Mouse (Mus musculus): ENCODE results near the gene Ilf3. TPM values are rescaled to one million over a fixed set of nuclear protein-coding genes. Genes with fewer than 3 reads are reported as not detected.

Ilf3 gene
- polyA plus RNA-seq, 1 experiment from 2014 or later: 268 TPM

- Histone ChIP-seq H3K4me3 (no peak overlapping the region), H3K27me3 (no peaks in the 10 kb centered on the region), H3K36me3 (peaks cover 18% of the 10 kb centered on the region), H3K4me1 (peaks cover 16% of the 10 kb centered on the region), H3K4me2 (replicated peaks) (no peak overlapping the region), H3K9ac (no peak overlapping the region), H3K9me3 (no peaks in the 10 kb centered on the region), H3K27ac (no peak overlapping the region)
- WGBS: 60% methylated on average over 4 of the region's 5 CpGs
- no peak for ATAC-seq (ENCODE audit: low FRiP score, low read depth)
Observed at GRCm38 (mm10) chr9:21329041-21329440, 38.6 kb upstream of the Ilf3 start.

- Histone ChIP-seq H3K9me3 (no peaks in the 10 kb centered on the region), H3K27me3 (no peaks in the 10 kb centered on the region), H3K27ac (no peak overlapping the region), H3K4me3 (no peak overlapping the region), H3K9ac (no peak overlapping the region), H3K4me1 (peaks cover 16% of the 10 kb centered on the region), H3K4me2 (replicated peaks) (no peak overlapping the region), H3K36me3 (peaks cover 12% of the 10 kb centered on the region)
- 93% methylated on average over 10 of the region's 10 CpGs for WGBS
- no peak for ATAC-seq (ENCODE audit: low FRiP score, low read depth)
Observed at GRCm38 (mm10) chr9:21329699-21330289, 37.9 kb upstream of the Ilf3 start.

GRCm38 (mm10) chr9:21331365-21332140, 36.1 kb upstream of the Ilf3 start:
- Histone ChIP-seq H3K27me3 (no peaks in the 10 kb centered on the region), H3K27ac (no peak overlapping the region), H3K9ac (no peak overlapping the region), H3K36me3 (peaks cover 7% of the 10 kb centered on the region), H3K4me2 (replicated peaks) (no peak overlapping the region), H3K9me3 (no peaks in the 10 kb centered on the region), H3K4me3 (no peak overlapping the region), H3K4me1 (peaks cover 16% of the 10 kb centered on the region)
- WGBS: 87% methylated on average over 12 of the region's 12 CpGs
- no peak for ATAC-seq (ENCODE audit: low FRiP score, low read depth)

DNA sequence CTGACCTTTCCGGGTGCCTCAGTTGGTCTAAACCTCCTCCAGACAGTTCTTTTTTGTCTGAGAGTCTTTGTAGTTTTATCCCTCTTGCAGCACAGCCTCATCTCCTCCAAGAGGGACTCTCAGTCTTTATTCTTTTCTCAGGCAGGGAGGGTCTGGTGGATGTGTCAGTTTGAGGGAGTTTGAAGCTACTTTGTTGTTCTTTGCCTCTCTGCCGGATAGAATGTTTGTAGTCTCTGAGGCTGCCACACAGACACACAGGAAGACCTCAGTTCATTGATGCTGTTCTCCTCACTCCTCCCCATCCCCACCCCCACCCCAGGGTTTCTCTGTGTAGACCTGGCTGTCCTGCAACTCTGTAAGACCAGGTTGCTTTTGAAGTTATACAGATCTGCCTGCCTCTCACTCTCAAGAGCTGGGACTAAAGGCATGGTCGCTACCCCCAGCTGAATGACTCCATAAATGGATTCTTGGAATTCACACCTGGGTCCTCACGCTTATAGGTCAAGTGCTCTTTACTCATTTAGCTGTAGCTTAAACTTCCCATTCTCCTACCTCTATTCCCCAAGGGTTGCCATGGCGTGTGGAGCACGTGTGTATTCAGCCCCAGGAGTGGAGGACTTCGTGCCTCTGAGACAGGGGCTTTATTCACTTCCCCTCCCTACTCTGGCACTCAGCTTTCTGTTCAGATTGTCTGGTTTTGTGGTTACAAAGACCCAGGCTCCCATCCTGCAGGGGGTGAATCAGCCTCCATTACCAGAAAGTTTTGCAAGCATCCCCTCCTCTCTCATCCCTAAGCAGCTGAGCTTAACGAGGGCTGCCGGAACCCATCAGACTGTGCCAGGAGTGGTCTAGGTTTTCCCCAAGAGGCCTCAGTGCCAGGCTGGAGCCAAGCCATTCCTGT, 35.3 kb upstream of the Ilf3 start:
- H3K27ac ChIP-seq: peak overlapping the region; percentile 59; the same call in 1 of the 2 replicates
- peak overlapping the region; percentile 9; the same call in 1 of the 2 replicates for H3K4me2 ChIP-seq (replicated peaks)
- no peak overlapping the region for H3K4me3 ChIP-seq
- peaks cover 5% of the 10 kb centered on the region for H3K36me3 ChIP-seq
- no peaks in the 10 kb centered on the region for H3K27me3 ChIP-seq
- 29% methylated on average over 9 of the region's 9 CpGs for WGBS
- H3K9ac ChIP-seq: peak overlapping the region; percentile 25; the same call in 1 of the 2 replicates
- H3K4me1 ChIP-seq: peaks cover 18% of the 10 kb centered on the region
- H3K9me3 ChIP-seq: no peaks in the 10 kb centered on the region
- ATAC-seq (ENCODE audit: low FRiP score, low read depth): no peak

- no peak for ATAC-seq (ENCODE audit: low FRiP score, low read depth)
- Histone ChIP-seq H3K9me3 (no peaks in the 10 kb centered on the region), H3K27me3 (no peaks in the 10 kb centered on the region), H3K4me1 (peaks cover 22% of the 10 kb centered on the region), H3K36me3 (peaks cover 5% of the 10 kb centered on the region), H3K4me3 (no peak overlapping the region), H3K4me2 (replicated peaks) (no peak overlapping the region), H3K27ac (no peak overlapping the region), H3K9ac (no peak overlapping the region)
- 76% methylated on average over 1 of the region's 1 CpGs for WGBS
Observed at GRCm38 (mm10) chr9:21333523-21333922, 34.1 kb upstream of the Ilf3 start.

DNA sequence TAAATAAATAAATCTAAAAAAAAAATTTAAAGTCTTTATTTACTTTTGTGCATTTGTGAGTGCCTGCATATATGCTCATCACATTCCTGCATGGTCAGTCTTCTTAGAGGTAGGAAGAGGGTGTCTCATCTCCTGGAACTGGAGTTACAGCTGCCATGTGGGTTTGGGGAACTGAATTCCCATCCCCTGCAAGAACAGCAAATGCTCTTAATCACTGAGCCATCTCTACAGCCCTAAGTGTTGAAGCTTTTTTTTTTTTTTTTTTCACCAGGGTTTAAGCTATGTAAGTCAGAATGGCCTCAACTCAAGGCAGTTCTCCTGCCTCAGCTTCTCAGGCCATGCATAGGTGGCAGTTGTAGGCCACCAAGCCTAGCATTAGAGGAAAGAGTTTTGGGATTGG, 32.9 kb upstream of the Ilf3 start:
- ATAC-seq (ENCODE audit: low FRiP score, low read depth): no peak
- peaks cover 10% of the 10 kb centered on the region for H3K36me3 ChIP-seq
- H3K4me2 ChIP-seq (replicated peaks): no peak overlapping the region
- no peaks in the 10 kb centered on the region for H3K9me3 ChIP-seq
- no peak overlapping the region for H3K9ac ChIP-seq
- H3K27ac ChIP-seq: no peak overlapping the region
- H3K27me3 ChIP-seq: no peaks in the 10 kb centered on the region
- peaks cover 22% of the 10 kb centered on the region for H3K4me1 ChIP-seq
- no peak overlapping the region for H3K4me3 ChIP-seq

GRCm38 (mm10) chr9:21335391-21335790, 32.3 kb upstream of the Ilf3 start:
- no peaks in the 10 kb centered on the region for H3K9me3 ChIP-seq
- WGBS: 65% methylated on average over 4 of the region's 4 CpGs
- peaks cover 22% of the 10 kb centered on the region for H3K4me1 ChIP-seq
- H3K27me3 ChIP-seq: no peaks in the 10 kb centered on the region
- H3K4me3 ChIP-seq: no peak overlapping the region
- peaks cover 11% of the 10 kb centered on the region for H3K36me3 ChIP-seq
- ATAC-seq (ENCODE audit: low FRiP score, low read depth): no peak
- H3K9ac ChIP-seq: no peak overlapping the region
- H3K27ac ChIP-seq: no peak overlapping the region
- H3K4me2 ChIP-seq (replicated peaks): no peak overlapping the region

- H3K4me3 ChIP-seq: no peak overlapping the region
- WGBS: 79% methylated on average over 8 of the region's 8 CpGs
Observed at GRCm38 (mm10) chr9:21336491-21336890, 31.2 kb upstream of the Ilf3 start.

DNA sequence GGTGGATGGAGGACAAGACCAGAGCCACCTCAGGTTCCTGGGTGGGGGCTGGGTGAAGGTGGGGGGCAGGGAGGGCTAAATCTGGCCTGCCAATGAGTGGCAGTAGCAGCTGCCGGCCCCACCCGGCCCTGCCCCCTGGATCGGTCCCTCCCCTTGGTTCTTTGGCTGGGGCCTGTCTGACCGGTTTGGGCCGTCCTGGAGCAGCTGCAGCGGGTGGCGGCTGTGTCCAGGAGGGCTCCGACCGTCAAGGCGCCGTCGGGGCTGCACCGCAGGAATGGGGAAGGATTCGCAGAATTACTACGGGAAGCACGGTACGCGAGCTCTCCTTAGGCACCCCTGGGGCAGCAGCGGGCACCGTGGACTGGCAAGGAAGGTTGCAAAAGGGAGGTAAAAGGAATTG, 30.0 kb upstream of the Ilf3 start:
- Histone ChIP-seq H3K27me3 (no peaks in the 10 kb centered on the region), H3K4me2 (replicated peaks) (peak overlapping the region; percentile 41), H3K9me3 (no peaks in the 10 kb centered on the region), H3K4me1 (peaks cover 15% of the 10 kb centered on the region), H3K9ac (peak overlapping the region; percentile 62), H3K4me3 (peak overlapping the region; percentile 31), H3K36me3 (peaks cover 32% of the 10 kb centered on the region), H3K27ac (peak overlapping the region; percentile 11; the same call in 1 of the 2 replicates)
- peak; percentile 60; the same call in 1 of the 2 replicates for ATAC-seq (ENCODE audit: low FRiP score, low read depth)
- 13% methylated on average over 20 of the region's 20 CpGs for WGBS

More at GRCm38 (mm10) chr9:21336491-21336890, 31.2 kb upstream of the Ilf3 start:
- no peaks in the 10 kb centered on the region for H3K9me3 ChIP-seq
- H3K4me1 ChIP-seq: peaks cover 22% of the 10 kb centered on the region
- H3K27ac ChIP-seq: no peak overlapping the region
- H3K4me2 ChIP-seq (replicated peaks): no peak overlapping the region
- H3K9ac ChIP-seq: no peak overlapping the region
- no peak for ATAC-seq (ENCODE audit: low FRiP score, low read depth)
- H3K27me3 ChIP-seq: no peaks in the 10 kb centered on the region
- peaks cover 21% of the 10 kb centered on the region for H3K36me3 ChIP-seq

DNA sequence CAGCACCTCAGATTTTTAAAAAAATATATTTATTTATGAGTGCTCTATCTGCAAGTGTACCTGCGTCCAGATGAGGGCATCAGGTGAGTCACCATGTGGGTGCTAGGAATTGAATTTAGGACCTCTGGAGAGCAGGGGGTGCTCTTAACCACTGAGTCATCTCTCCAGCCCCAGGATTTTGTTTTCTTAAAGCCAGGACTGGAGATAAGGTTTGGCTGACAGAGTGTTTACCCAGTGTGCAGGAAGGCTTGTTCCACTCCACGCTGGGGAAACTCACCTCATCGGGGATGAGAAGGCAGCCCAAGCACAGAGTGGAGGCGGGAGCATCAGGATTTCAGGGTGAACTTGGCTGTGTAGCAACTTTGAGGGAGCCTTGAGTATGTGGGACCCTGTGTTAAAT, 27.3 kb upstream of the Ilf3 start:
- Histone ChIP-seq H3K4me1 (peaks cover 6% of the 10 kb centered on the region), H3K4me2 (replicated peaks) (no peak overlapping the region), H3K9ac (no peak overlapping the region), H3K27me3 (no peaks in the 10 kb centered on the region), H3K27ac (no peak overlapping the region), H3K9me3 (no peaks in the 10 kb centered on the region), H3K4me3 (no peak overlapping the region), H3K36me3 (peaks cover 56% of the 10 kb centered on the region)
- ATAC-seq (ENCODE audit: low FRiP score, low read depth): no peak
- 89% methylated on average over 4 of the region's 4 CpGs for WGBS

GRCm38 (mm10) chr9:21346627-21347365, 20.9 kb upstream of the Ilf3 start:
- H3K27ac ChIP-seq: no peak overlapping the region
- H3K4me3 ChIP-seq: no peak overlapping the region
- H3K9ac ChIP-seq: no peak overlapping the region
- peaks cover 89% of the 10 kb centered on the region for H3K36me3 ChIP-seq
- WGBS: 70% methylated on average over 16 of the region's 16 CpGs
- H3K4me1 ChIP-seq: no peaks in the 10 kb centered on the region
- H3K9me3 ChIP-seq: no peaks in the 10 kb centered on the region
- H3K27me3 ChIP-seq: no peaks in the 10 kb centered on the region
- no peak overlapping the region for H3K4me2 ChIP-seq (replicated peaks)
- ATAC-seq (ENCODE audit: low FRiP score, low read depth): no peak

Measured in limb, embryonic 13.5 days (tissue).